Mouse (Mus musculus) right cerebral cortex, postnatal 25 days (tissue): Measurements from ENCODE around the gene BB287469.
"Not testable (repeated sequence)": the region's sequence is repeated elsewhere in the genome, so short reads cannot be mapped to it uniquely, and the experiment has no call there.

ENCODE experiments used
- DNase-seq: peaks from one replicate; pipeline ENCODE4 v3.0.0; 2022

BB287469 gene

GRCm38 (mm10) chr12:87816277-87816676 lies at the start of gene BB287469:
Gene BB287469, plus strand, starts transcription at chr12:87816577.
- not testable (repeated sequence) for DNase-seq

GRCm38 (mm10) chr12:87775655-87776054 lies 40.7 kb upstream of the BB287469 start, which contains the start of gene Gm21319:
Gene Gm21319, minus strand, starts transcription at chr12:87775755.
- not testable (repeated sequence) for DNase-seq

DNA sequence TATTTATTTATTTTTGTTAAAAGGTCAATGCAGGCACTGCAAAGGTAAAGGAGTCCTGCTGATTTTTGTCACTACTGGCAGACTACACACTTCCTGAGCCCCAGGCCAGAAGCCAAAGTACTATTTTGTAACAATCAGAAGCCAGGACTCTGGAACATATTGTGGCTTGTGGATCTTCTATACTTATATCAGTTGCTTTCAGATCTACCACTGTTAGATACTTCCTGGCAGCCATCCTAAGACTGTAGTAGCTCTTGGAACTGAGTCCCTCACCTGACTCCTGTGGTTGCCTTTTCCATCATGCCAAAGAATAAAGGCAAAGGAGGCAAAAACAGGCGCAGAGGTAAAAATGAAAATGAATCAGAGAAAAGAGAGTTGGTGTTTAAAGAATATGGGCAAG lies 21.2 kb upstream of the BB287469 start, which contains the start of gene Gm21936:
Gene Gm21936, plus strand, starts transcription at position 301 of the 400 bp plus-strand sequence.
- DNase-seq, result not testable (repeated sequence)

DNA sequence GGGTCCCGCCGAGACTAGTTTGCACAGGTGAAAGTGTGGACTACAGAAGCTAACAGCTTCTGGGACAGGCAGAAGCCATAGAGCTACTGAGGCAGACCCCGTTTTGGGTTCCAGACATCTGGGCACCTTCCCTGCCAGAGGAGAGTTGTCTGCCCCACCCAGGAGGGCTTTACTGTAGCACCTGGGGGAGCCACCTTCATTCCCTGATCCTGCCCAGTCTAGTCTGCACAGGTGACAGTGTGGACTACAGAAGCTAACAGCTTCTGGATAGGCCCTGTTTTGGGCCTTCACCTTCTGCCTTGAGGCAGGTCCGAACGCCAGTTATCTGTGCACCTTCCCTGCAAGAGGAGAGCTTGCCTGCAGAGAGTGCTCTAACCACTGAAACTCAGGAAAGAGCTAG lies 18.4 kb upstream of the BB287469 start:
- DNase-seq, result not testable (repeated sequence)

GRCm38 (mm10) chr12:87842239-87842638 lies 25.9 kb downstream of the BB287469 start, which contains the start of gene Gm2001:
Gene Gm2001, minus strand, starts transcription at chr12:87842339.
- DNase-seq, result not testable (repeated sequence)

DNA sequence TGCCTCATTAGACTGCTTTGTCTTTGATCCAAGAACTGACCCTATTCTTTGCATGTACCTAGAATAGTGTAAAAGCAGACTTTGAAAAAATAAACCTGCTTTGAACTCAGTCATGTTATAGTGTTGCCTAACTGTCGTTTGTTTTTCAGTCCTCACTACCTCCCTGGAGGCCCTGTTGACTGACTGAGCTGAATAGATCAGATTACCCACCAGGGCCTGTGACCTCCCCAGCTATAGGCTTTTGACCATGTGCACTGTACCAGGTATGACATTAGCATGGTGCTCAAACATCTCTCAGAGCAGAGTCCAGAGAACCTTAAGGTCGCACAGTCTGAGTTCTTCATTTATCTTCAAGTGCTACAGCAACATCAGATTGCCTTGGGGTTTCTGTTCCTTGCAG lies 34.3 kb downstream of the BB287469 start:
- not testable (repeated sequence) for DNase-seq

DNA sequence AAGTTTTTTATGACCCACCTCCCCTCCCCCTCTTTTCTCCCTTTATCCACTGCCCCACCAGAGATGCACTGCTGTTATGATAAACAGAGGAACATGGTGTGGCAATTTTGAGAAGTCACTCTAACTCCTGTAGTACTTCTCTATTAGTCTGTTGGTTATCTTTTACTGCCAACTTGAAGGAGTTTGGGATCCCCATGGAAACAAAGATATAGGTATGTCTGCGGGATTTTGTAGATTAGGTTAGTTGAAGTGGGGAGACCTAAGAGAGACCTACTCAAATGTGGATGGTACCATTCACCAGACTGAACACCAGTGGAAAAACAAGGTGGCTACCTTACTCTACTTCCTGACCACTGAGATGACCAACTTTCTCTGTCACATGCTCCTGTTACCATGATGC lies 39.7 kb downstream of the BB287469 start:
- DNase-seq, result not testable (repeated sequence)

DNA sequence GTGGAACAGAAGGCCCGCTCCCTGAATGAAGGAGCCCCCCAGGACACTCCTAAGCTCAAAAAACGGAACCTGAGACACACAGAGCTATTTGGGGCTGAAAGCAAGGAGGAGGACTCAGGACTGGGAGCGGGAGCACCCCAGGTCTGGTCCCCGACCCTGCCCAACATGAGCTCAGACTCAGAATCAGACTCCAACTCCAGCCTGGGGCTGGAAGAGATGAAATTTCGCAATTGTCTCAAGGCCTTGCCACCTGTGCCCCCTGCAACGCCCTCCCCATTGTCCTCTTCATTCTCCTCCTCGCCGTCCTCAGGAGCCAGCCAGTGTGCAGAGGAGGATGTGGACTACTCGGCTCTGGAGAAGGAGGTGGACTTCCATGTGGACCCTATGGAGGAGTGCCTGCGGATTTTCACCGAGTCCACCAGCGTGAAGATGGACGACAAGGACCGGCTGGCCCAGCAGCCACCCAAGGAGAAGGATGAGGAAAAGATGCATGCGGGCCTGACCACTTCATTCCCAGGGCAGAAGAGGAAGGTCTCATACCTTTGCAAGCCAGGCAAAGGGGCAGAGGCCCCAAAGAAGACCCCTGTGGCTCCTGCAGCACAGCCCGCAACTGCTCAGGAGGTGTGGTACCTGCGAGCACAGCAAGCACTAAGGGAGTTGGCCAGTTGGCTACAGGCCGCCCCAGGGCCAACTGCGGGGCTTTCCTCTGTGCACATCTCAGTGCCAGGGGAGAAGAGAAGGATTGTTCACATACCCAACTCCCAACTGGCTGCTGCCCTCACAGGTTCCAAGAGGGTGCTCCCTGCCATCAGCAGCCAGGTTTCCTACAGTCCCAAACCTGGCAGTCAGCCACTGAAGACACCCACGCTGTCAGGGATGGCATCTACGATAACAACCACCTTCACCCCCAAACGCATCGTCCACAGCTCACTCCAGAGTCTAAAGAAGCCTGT lies 45.6 kb downstream of the BB287469 start:
- DNase-seq, result not testable (repeated sequence)

GRCm38 (mm10) chr12:87863638-87864037 lies 47.3 kb downstream of the BB287469 start:
- DNase-seq, result not testable (repeated sequence)

DNA sequence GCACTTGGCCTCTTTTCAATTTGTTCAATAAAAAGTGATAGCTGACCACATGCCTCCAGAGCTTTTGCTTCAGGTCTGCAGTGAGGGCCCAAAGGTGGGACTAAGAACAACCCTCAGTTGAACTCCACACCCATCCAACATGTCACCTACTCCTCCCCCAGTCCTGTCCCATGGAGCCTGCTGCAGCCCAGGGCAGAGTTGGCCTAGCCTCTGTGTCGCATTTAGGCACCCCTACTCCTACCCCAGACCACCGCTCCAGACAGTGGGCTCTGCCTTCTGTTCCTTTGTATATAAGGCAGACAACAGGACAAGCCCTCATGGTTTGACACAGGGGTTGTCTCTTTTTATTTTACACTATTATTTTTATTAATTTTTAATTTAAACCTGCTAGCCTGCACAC lies 47.7 kb downstream of the BB287469 start:
- DNase-seq, result not testable (repeated sequence)
